Mouse (Mus musculus): ENCODE data around the gene Syvn1. TPM values are rescaled to one million over a fixed set of nuclear protein-coding genes. Genes with fewer than 3 reads are reported as not detected.

Syvn1 gene
- total and polyA plus RNA-seq, 2 experiments from 2014 or later = 29.8 to 34.1 TPM

- no peak for TF ChIP-seq CTCF (IDR thresholded peaks at IDR 0.05; ENCODE audit: low read depth)
- WGBS = 83% methylated on average over 7 of the region's 7 CpGs
- H3K27ac ChIP-seq = no peak overlapping the region
- no peaks in the 10 kb centered on the region for H3K4me1 ChIP-seq (ENCODE audit: insufficient read depth, low read length)
- H3K4me2 ChIP-seq (ENCODE audit: low read depth, low read length) = no peak overlapping the region
- H3K36me3 ChIP-seq (ENCODE audit: insufficient read depth, low read length) = no peaks in the 10 kb centered on the region
- no peak for ATAC-seq
- DNase-seq (ENCODE audit: low spot score) = no peak
- H3K9me3 ChIP-seq (ENCODE audit: low read length) = no peaks in the 10 kb centered on the region
- no peak overlapping the region for H3K9ac ChIP-seq (replicated peaks; ENCODE audit: low read length)
- H3K27me3 ChIP-seq (ENCODE audit: insufficient read depth, low read length) = no peaks in the 10 kb centered on the region
- no peak overlapping the region for H3K4me3 ChIP-seq (ENCODE audit: low read length)
These were observed 22.4 kb upstream of the Syvn1 start for GRCm38 (mm10) chr19:6023930-6024329.

- TF ChIP-seq CTCF (IDR thresholded peaks at IDR 0.05; ENCODE audit: low read depth) = no peak
- H3K4me1 ChIP-seq (ENCODE audit: insufficient read depth, low read length) = no peaks in the 10 kb centered on the region
- no peak overlapping the region for H3K4me3 ChIP-seq (ENCODE audit: low read length)
- DNase-seq (ENCODE audit: low spot score) (no peak), ATAC-seq (no peak)
- no peak overlapping the region for H3K9ac ChIP-seq (replicated peaks; ENCODE audit: low read length)
- H3K27ac ChIP-seq = no peak overlapping the region
- no peak overlapping the region for H3K4me2 ChIP-seq (ENCODE audit: low read depth, low read length)
- no peaks in the 10 kb centered on the region for H3K27me3 ChIP-seq (ENCODE audit: insufficient read depth, low read length)
- no peaks in the 10 kb centered on the region for H3K9me3 ChIP-seq (ENCODE audit: low read length)
- WGBS = 81% methylated on average over 6 of the region's 6 CpGs
- no peaks in the 10 kb centered on the region for H3K36me3 ChIP-seq (ENCODE audit: insufficient read depth, low read length)
These were observed 17.4 kb upstream of the Syvn1 start for GRCm38 (mm10) chr19:6028991-6029390.

GRCm38 (mm10) chr19:6029426-6029825 lies 16.9 kb upstream of the Syvn1 start:
- DNase-seq (ENCODE audit: low spot score) (no peak), ATAC-seq (no peak)
- no peak overlapping the region for H3K27ac ChIP-seq
- H3K27me3 ChIP-seq (ENCODE audit: insufficient read depth, low read length) = no peaks in the 10 kb centered on the region
- no peaks in the 10 kb centered on the region for H3K36me3 ChIP-seq (ENCODE audit: insufficient read depth, low read length)
- H3K9ac ChIP-seq (replicated peaks; ENCODE audit: low read length) = no peak overlapping the region
- H3K4me3 ChIP-seq (ENCODE audit: low read length) = no peak overlapping the region
- H3K4me1 ChIP-seq (ENCODE audit: insufficient read depth, low read length) = no peaks in the 10 kb centered on the region
- no peak for TF ChIP-seq CTCF (IDR thresholded peaks at IDR 0.05; ENCODE audit: low read depth)
- no peaks in the 10 kb centered on the region for H3K9me3 ChIP-seq (ENCODE audit: low read length)
- H3K4me2 ChIP-seq (ENCODE audit: low read depth, low read length) = no peak overlapping the region
- WGBS = 77% methylated on average over 9 of the region's 9 CpGs

- no peaks in the 10 kb centered on the region for H3K4me1 ChIP-seq (ENCODE audit: insufficient read depth, low read length)
- no peak overlapping the region for H3K27ac ChIP-seq
- H3K27me3 ChIP-seq (ENCODE audit: insufficient read depth, low read length) = no peaks in the 10 kb centered on the region
- H3K4me2 ChIP-seq (ENCODE audit: low read depth, low read length) = no peak overlapping the region
- no peak overlapping the region for H3K9ac ChIP-seq (replicated peaks; ENCODE audit: low read length)
- H3K4me3 ChIP-seq (ENCODE audit: low read length) = no peak overlapping the region
- no peak for TF ChIP-seq CTCF (IDR thresholded peaks at IDR 0.05; ENCODE audit: low read depth)
- no peaks in the 10 kb centered on the region for H3K36me3 ChIP-seq (ENCODE audit: insufficient read depth, low read length)
- H3K9me3 ChIP-seq (ENCODE audit: low read length) = no peaks in the 10 kb centered on the region
- WGBS = 66% methylated on average over 12 of the region's 14 CpGs
- ATAC-seq (no peak), DNase-seq (ENCODE audit: low spot score) (no peak)
These were observed 15.7 kb upstream of the Syvn1 start for GRCm38 (mm10) chr19:6030520-6031280.

GRCm38 (mm10) chr19:6035966-6036585 lies 10.3 kb upstream of the Syvn1 start:
- no peak overlapping the region for H3K27ac ChIP-seq
- no peak for TF ChIP-seq CTCF (IDR thresholded peaks at IDR 0.05; ENCODE audit: low read depth)
- 79% methylated on average over 9 of the region's 9 CpGs for WGBS

GRCm38 (mm10) chr19:6037695-6038094 lies 8.7 kb upstream of the Syvn1 start:
- Histone ChIP-seq H3K9me3 (ENCODE audit: low read length) (no peaks in the 10 kb centered on the region), H3K9ac (replicated peaks; ENCODE audit: low read length) (no peak overlapping the region), H3K27ac (no peak overlapping the region), H3K27me3 (ENCODE audit: insufficient read depth, low read length) (no peaks in the 10 kb centered on the region), H3K4me3 (ENCODE audit: low read length) (no peak overlapping the region), H3K4me2 (ENCODE audit: low read depth, low read length) (no peak overlapping the region), H3K36me3 (ENCODE audit: insufficient read depth, low read length) (no peaks in the 10 kb centered on the region), H3K4me1 (ENCODE audit: insufficient read depth, low read length) (no peaks in the 10 kb centered on the region)
- no peak for DNase-seq (ENCODE audit: low spot score)
- no peak for ATAC-seq
- no peak for TF ChIP-seq CTCF (IDR thresholded peaks at IDR 0.05; ENCODE audit: low read depth)

More at GRCm38 (mm10) chr19:6035966-6036585, 10.3 kb upstream of the Syvn1 start:
- H3K9me3 ChIP-seq (ENCODE audit: low read length) = no peaks in the 10 kb centered on the region
- H3K9ac ChIP-seq (replicated peaks; ENCODE audit: low read length) = no peak overlapping the region
- ATAC-seq (no peak), DNase-seq (ENCODE audit: low spot score) (no peak)
- no peaks in the 10 kb centered on the region for H3K36me3 ChIP-seq (ENCODE audit: insufficient read depth, low read length)
- H3K4me3 ChIP-seq (ENCODE audit: low read length) = no peak overlapping the region
- no peak overlapping the region for H3K4me2 ChIP-seq (ENCODE audit: low read depth, low read length)
- no peaks in the 10 kb centered on the region for H3K4me1 ChIP-seq (ENCODE audit: insufficient read depth, low read length)
- no peaks in the 10 kb centered on the region for H3K27me3 ChIP-seq (ENCODE audit: insufficient read depth, low read length)

GRCm38 (mm10) chr19:6038326-6038725 lies 8.1 kb upstream of the Syvn1 start:
- TF ChIP-seq CTCF (IDR thresholded peaks at IDR 0.05; ENCODE audit: low read depth) = no peak
- H3K9ac ChIP-seq (replicated peaks; ENCODE audit: low read length) = no peak overlapping the region
- no peaks in the 10 kb centered on the region for H3K36me3 ChIP-seq (ENCODE audit: insufficient read depth, low read length)
- 76% methylated on average over 7 of the region's 7 CpGs for WGBS
- H3K9me3 ChIP-seq (ENCODE audit: low read length) = no peaks in the 10 kb centered on the region
- ATAC-seq (no peak), DNase-seq (ENCODE audit: low spot score) (no peak)
- H3K4me1 ChIP-seq (ENCODE audit: insufficient read depth, low read length) = no peaks in the 10 kb centered on the region
- no peak overlapping the region for H3K27ac ChIP-seq
- no peaks in the 10 kb centered on the region for H3K27me3 ChIP-seq (ENCODE audit: insufficient read depth, low read length)
- H3K4me2 ChIP-seq (ENCODE audit: low read depth, low read length) = no peak overlapping the region
- no peak overlapping the region for H3K4me3 ChIP-seq (ENCODE audit: low read length)
